Mouse (Mus musculus) 3T3-L1 (cell line): ENCODE measurements at regions not wholly inside any gene's neighbourhood (a gene's known extent, or its start where the extent isn't known, plus 50 kb on each side); places are given as distances from the start of the nearest gene placed in this dataset.

Experiments
- DNase-seq: peaks from one replicate; pipeline ENCODE4 v3.0.0-alpha.2; 2015; ENCODE audit warnings: low read depth, low spot score

- DNase-seq, result peak; percentile 24
Observed at GRCm38 (mm10) chrX:122021749-122022148, 375.5 kb downstream of the Nap1l3 start.
